Mouse (Mus musculus) limb, embryonic 14.5 days (tissue): Measurements from ENCODE around the gene Galnt13. TPM values are rescaled to one million over a fixed set of nuclear protein-coding genes. Genes with fewer than 3 reads are reported as not detected.

Experiments
- ATAC-seq: fragments of 200-750 bp; cut with Nextera tagmentation; 2 replicates; pipeline ENCODE4 v1.8.0; 2017; ENCODE audit warnings: low read depth, moderate number of reproducible peaks, moderate TSS enrichment; ENCODE audit not compliant: low FRiP score
- DNase-seq: peaks from one replicate; pipeline ENCODE4 v3.0.0-alpha.2; 2015; ENCODE audit warnings: low spot score
- H3K27ac ChIP-seq: fragments of 300-500 bp; sonication (generic); replicated peaks from 2 replicates; pipeline ENCODE4 v1.5.1; 2014; ENCODE audit warnings: low read depth, mild to moderate bottlenecking, low read length, moderate library complexity, mixed read lengths
- H3K27me3 ChIP-seq: fragments of 300-500 bp; sonication (generic); 2 replicates; pipeline ENCODE4 v1.6.1; 2014; ENCODE audit warnings: low read length, mixed read lengths; ENCODE audit not compliant: control insufficient read depth, insufficient read depth
- H3K36me3 ChIP-seq: fragments of 300-500 bp; sonication (generic); 2 replicates; pipeline ENCODE4 v1.6.1; 2014; ENCODE audit warnings: mild to moderate bottlenecking, low read length, moderate library complexity, mixed read lengths; ENCODE audit not compliant: control insufficient read depth, insufficient read depth
- H3K4me1 ChIP-seq: fragments of 300-500 bp; sonication (generic); 2 replicates; pipeline ENCODE4 v1.6.1; 2014; ENCODE audit warnings: antibody characterized with exemption, low read length, mixed read lengths; ENCODE audit not compliant: control insufficient read depth, insufficient read depth
- H3K4me2 ChIP-seq: fragments of 300-500 bp; sonication (generic); replicated peaks from 2 replicates; pipeline ENCODE4 v1.6.1; 2014; ENCODE audit warnings: low read depth, mild to moderate bottlenecking, low read length, moderate library complexity; ENCODE audit not compliant: severe bottlenecking
- H3K4me3 ChIP-seq: fragments of 300-500 bp; sonication (generic); replicated peaks from 2 replicates; pipeline ENCODE4 v1.5.1; 2014; ENCODE audit warnings: low read length
- H3K9ac ChIP-seq: fragments of 300-500 bp; sonication (generic); 2 replicates; pipeline ENCODE4 v1.6.1; 2014; ENCODE audit warnings: mild to moderate bottlenecking, low read depth, low read length, moderate library complexity; ENCODE audit not compliant: severe bottlenecking
- H3K9me3 ChIP-seq: fragments of 300-500 bp; sonication (generic); 2 replicates; pipeline ENCODE4 v1.6.1; 2016; ENCODE audit warnings: low read length; ENCODE audit not compliant: control insufficient read depth
- POLR2A ChIP-seq: fragments of 200-500 bp; IDR thresholded peaks from 2 replicates; pipeline ENCODE4 v1.8.0; 2012; ENCODE audit warnings: inconsistent platforms, mild to moderate bottlenecking, moderate library complexity, borderline replicate concordance; ENCODE audit not compliant: insufficient read depth, insufficient read length; ENCODE audit errors: extremely low read depth
- WGBS: fragments of 180-500 bp; shearing (Covaris S2); extraction: QIAGEN DNeasy Blood & Tissue Kit; methylation state at CpG from one replicate; pipeline ENCODE4 v1.1.7; 2014; 5-methylcytosine and 5-hydroxymethylcytosine counted together
- polyA plus RNA-seq, 2 experiments: library from polyadenylated mRNA; depleted of rRNA in 1 of 2; stranded (reverse) in 1 of 2; unstranded in 1 of 2; fragments of >200 nt; fragmentation: Nextera tagmentation in 1 of 2; extraction: Ambion mirVana in 1 of 2; gene quantifications; 2 replicates each; pipeline versions ENCODE4 v1.2.1 to v1.2.3; 2012 to 2014

The Galnt13 gene
- polyA plus RNA-seq (2012; rRNA removed) (0.55 and 0.56 TPM in 2 replicates), polyA plus RNA-seq (2014; fragmentation: Nextera tagmentation; extraction: Ambion mirVana) (0.95 and 1.5 TPM in 2 replicates)

DNA sequence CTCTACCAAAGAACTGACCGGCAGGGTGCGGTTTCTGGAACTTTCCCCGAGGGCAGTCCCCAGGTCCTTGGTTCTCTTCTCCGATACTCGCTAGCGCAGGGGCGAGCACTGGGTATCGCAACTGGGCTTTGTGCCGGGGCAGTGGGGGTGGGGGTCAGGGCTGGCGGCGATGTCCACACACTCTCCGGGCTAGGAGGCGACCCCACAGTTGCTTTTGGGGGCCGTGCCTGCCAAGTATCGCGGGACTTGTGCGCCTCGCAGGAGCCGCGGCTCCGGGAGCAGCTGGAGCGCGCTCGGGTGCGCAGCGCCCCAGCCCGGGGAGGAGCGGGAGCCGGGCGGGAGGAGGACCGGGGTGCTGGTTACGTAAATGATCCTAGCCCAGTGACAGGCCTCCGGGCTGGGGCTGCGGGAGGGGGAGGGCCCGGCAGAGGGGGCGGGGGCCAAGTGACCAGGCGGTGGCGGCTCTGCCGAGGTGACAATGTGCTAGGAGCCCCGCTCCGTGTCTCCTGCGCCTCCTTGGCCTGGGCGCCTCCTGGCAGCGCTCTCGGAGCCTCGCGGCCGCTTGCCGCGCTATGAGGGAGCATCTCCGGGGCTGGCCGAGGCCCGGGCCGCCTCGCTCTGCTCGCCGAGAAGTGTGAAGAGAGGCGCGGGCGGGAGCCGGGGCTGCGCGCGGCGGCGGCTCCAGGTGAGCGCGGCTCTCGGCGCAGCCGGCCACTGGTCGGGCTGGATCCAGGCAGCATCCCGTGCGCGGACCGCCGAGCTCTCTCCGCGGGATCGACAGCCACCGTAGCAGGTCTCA, at the start of gene Galnt13:
Gene Galnt13 (plus strand): TSS at position 381 of the 799 bp plus-strand sequence.
- peak; percentile 72 for ATAC-seq
- DNase-seq = no peak
- H3K27me3 ChIP-seq = peaks cover 29% of the 10 kb centered on the region
- H3K4me2 ChIP-seq = peak within 1 kb of the TSS; percentile 85
- peaks cover 3% of the 10 kb centered on the region; the same call in 1 of the 2 replicates for H3K4me1 ChIP-seq
- H3K9me3 ChIP-seq = no peaks in the 10 kb centered on the region
- H3K36me3 ChIP-seq = no peaks in the 10 kb centered on the region
- no peak within 1 kb of the TSS for H3K27ac ChIP-seq
- peak within 1 kb of the TSS; percentile 43 for H3K9ac ChIP-seq
- peak within 1 kb of the TSS; percentile 47 for H3K4me3 ChIP-seq
- WGBS = under 1% methylated on average over 73 of the region's 81 CpGs
- no peak for TF ChIP-seq POLR2A

GRCm38 (mm10) chr2:54431060-54431459, 5.1 kb upstream of the Galnt13 start:
- no peaks in the 10 kb centered on the region for H3K36me3 ChIP-seq
- H3K9me3 ChIP-seq = no peaks in the 10 kb centered on the region
- H3K9ac ChIP-seq = no peak overlapping the region
- no peak for TF ChIP-seq POLR2A
- DNase-seq (peak; percentile 70), ATAC-seq (no peak)
- H3K27ac ChIP-seq = no peak overlapping the region
- no peak overlapping the region for H3K4me3 ChIP-seq
- no peak overlapping the region for H3K4me2 ChIP-seq
- 51% methylated on average over 2 of the region's 2 CpGs for WGBS
- H3K27me3 ChIP-seq = peaks cover 9% of the 10 kb centered on the region
- no peaks in the 10 kb centered on the region for H3K4me1 ChIP-seq

- Histone ChIP-seq H3K9me3 (no peaks in the 10 kb centered on the region), H3K4me2 (peak overlapping the region; percentile 85; the same call in 1 of the 2 replicates), H3K27me3 (peaks cover 29% of the 10 kb centered on the region), H3K36me3 (no peaks in the 10 kb centered on the region), H3K9ac (no peak overlapping the region), H3K4me1 (peaks cover 3% of the 10 kb centered on the region; the same call in 1 of the 2 replicates), H3K4me3 (peak overlapping the region; percentile 47; the same call in 1 of the 2 replicates), H3K27ac (no peak overlapping the region)
- DNase-seq = no peak
- ATAC-seq = no peak
- no peak for TF ChIP-seq POLR2A
- 42% methylated on average over 10 of the region's 10 CpGs for WGBS
These were observed 737 bp upstream of the Galnt13 start for GRCm38 (mm10) chr2:54435380-54435779.

DNA sequence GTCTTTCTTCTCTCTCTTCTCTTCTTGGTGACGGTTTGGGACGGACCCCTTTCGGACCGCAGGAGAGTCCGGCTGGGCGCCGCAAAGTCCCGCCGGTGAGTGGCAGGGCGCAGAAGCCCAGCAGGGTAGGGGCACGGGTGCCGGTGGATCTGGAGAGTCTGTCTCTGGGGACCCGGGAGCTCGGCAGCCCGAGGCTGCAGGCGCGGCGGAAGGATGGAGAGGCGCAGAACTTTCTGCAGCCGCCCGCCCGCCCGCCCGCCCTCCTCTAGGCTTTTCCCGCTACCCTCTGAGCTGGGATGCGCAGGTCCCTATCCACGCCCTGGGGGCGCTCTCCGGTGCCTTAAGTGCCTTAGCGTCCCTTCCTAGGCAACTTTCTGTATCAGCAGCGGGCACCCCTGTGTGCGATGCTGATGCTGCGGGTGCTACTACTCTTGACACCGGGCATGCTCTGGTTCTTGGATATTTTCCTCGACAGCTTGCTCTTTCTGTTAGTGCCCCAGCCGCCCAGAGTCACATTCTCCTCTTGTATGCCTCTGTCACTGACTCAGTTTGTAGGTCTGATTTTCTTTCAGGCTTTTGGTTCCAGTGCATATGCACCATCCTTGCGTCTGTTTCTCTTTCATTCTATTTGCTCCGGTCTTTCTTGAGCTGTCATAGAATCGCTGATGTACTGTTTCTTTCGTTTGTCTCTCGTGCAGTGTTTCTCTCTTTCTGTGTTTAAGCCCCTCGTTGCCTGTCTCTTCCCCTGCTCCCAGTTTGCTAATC, 801 bp downstream of the Galnt13 start:
- TF ChIP-seq POLR2A = no peak
- ATAC-seq (peak; percentile 8; the same call in 1 of the 2 replicates), DNase-seq (no peak)
- H3K4me2 ChIP-seq = peak overlapping the region; percentile 85
- peak overlapping the region; percentile 47 for H3K4me3 ChIP-seq
- 2% methylated on average over 34 of the region's 42 CpGs for WGBS
- H3K36me3 ChIP-seq = no peaks in the 10 kb centered on the region
- no peak overlapping the region for H3K27ac ChIP-seq
- H3K4me1 ChIP-seq = peaks cover 3% of the 10 kb centered on the region; the same call in 1 of the 2 replicates
- peaks cover 29% of the 10 kb centered on the region for H3K27me3 ChIP-seq
- H3K9ac ChIP-seq = peak overlapping the region; percentile 43
- no peaks in the 10 kb centered on the region for H3K9me3 ChIP-seq

- ATAC-seq = no peak
- DNase-seq = no peak
- no peak overlapping the region for H3K4me3 ChIP-seq
- no peaks in the 10 kb centered on the region for H3K36me3 ChIP-seq
- no peaks in the 10 kb centered on the region for H3K9me3 ChIP-seq
- no peak for TF ChIP-seq POLR2A
- no peak overlapping the region for H3K27ac ChIP-seq
- H3K27me3 ChIP-seq = peaks cover 29% of the 10 kb centered on the region
- no peak overlapping the region for H3K9ac ChIP-seq
- H3K4me1 ChIP-seq = peaks cover 3% of the 10 kb centered on the region; the same call in 1 of the 2 replicates
- WGBS = 9% methylated on average over 9 of the region's 9 CpGs
- H3K4me2 ChIP-seq = 0 out of 2 replicates have a peak overlapping the region, but pooled peaks have one; percentile 85
These were observed 1.3 kb downstream of the Galnt13 start for GRCm38 (mm10) chr2:54437501-54437830.
